Mouse (Mus musculus) natural killer cell, adult 2 months (primary cell): ENCODE measurements around the gene Pias3.
"Not testable (repeated sequence)": the region's sequence is repeated elsewhere in the genome, so short reads cannot be mapped to it uniquely, and the experiment has no call there.

Source experiments
- DNase-seq, 2 experiments: peaks; one replicate each; pipeline ENCODE4 v3.0.0; 2022; ENCODE audit warnings: low spot score in 2 of 2

Gene Pias3

DNA sequence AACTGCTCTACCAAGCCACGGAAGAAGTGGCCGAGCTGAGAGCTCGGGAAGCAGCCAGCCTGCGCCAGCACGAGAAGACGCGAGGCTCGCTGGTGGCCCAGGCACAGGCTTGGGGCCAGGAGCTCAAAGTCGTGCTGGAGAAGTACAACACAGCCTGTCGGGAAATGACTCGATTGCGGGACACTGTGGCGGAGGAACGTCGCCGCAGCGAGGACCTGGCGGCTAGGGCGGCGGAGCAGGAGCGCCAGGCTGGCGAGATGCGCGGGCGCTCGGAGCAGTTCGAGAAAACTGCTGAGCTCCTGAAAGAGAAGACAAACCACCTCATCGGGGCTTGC lies 11.4 kb upstream of the Pias3 start:
- DNase-seq: no peak

DNA sequence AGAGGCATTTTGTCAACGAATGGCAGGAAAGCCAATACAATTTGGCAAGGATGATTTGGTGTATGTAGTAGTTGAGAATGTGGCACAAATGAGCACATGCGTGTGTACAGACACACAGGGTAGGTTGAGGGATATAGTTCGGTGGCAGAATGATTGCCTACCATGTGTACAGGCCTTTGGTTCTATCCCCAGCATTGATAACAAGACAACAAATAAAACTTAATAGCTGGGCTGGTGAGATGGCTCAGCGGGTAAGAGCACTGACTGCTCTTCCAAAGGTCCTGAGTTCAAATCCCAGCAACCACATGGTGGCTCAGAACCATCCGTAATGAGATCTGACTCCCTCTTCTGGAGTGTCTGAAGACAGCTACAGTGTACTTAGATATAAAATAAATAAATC lies 10.1 kb upstream of the Pias3 start:
- not testable (repeated sequence) for DNase-seq

DNA sequence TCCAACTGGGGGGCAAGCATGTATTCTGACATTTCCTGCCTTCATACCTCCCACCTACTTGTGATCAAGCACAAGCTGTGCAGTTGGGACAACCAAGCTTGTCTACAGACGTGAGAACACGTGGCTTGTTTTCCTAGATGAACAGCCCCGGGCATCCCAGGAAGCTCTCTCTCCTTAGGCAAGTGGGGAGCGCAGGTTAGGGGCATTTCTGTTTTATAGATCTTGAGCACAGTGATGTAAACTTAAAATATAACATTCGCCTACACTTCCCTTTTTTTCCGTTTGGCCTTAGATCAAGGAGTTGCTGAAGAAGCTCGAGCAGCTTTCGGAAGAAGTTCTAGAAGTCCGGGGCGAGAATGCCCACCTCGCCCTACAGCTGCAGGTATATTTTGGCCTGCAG lies 7.3 kb upstream of the Pias3 start:
- DNase-seq: no peak

DNA sequence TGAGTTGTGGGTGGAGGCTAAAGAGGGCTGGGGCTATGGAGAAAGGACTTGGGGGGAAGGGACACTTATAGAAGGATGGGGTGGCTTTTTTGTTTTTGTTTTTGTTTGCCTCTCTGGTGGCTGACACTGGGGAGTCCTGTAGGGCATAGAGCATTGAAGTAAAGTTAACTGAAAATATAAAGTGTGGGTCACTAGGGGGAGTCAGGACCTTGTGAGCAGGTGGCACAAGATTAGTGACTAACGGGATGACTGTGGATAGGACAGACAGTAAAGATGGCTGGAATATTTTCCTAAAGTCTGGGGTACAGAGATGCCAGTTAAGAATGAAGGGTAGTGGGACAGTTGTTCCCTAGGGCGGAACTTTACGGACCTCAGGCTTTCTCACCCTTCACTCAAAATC lies 5.9 kb upstream of the Pias3 start:
- DNase-seq: no peak

DNA sequence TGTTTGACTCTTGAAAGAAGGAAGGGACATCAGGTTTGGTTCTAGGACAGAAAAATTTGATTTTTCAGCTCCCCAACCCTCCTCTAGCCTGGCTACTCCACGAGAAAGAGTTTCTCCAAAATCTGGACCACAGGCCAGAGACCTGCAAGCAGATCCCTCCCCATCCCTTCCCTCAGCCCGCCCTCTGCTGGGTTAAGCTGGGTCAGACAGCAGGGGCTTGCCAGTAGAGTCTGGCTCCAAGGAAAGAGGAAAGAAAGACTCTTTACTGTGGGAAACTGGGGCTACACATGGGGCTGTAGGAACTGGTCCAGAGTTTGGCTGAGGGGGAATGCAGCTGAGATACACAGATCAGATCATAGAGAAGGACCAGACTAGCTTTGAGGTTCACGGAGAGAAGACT lies 3.7 kb upstream of the Pias3 start:
- DNase-seq: no peak

DNA sequence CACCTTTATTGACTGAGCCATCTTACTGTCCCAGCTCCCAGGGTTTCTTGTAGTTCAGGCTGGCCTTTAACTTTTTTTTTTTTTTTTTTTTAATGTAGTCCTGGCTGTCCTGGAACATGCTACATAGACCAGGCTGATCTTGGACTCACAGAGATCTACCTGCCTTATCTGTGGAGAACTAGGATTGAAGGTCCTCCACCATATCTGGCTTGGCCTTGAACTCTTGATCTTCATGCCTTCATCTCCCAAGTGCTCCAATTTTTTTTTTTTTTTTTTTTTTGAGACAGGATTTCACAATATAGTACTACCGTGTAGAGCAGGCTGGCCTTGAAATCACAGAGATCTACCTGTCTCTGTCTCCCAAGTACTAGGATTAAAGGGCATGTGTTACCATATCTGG lies 2.6 kb upstream of the Pias3 start:
- no peak for DNase-seq

DNA sequence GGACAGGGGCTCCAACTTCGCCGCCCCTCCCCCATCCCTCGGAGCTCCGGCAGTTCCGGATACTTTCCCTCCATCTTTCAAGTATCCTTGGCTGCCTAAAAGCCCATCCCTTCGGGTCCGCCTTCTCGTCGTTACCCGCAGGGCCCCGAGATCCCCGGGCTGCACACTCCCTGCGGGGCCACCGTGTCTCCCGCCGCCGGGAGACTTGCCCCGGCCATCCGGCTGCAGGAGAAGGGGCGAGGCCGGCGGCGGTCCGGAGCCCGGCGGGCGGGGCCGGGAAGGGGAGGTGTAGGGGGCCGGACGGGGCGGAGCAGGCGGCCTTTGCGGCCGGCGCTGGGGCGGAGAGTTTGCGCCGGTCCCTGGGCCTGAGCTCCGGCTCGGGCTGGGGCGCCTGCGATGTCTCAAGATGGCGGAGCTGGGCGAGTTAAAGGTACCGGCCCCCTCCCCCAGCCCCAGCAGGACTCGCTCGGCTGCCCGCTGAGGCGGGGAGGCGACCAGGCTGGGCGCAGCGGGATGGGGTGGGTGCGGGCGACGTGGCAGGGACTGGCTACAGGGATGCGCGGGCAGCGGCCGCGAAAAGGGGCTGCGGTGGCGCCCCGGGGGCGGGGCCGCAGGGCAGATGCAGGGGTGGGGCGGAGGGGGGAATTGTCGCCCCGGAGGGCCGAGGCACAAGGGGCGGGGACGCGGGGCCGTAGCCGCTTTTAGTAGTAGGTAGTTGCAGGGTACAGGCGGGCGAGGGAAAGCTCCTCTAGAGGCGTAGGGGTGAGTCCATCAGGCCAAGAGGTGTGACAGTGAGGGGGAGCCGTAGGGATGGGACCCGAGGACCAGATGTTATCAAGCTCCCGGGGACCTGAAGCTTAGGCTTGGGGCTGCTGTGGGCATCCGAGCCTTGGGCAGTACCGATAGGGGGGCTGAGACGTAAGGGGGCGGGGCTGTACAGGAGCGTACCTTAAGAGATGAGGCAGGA lies 865 bp downstream of the Pias3 start:
- peak; percentile 84 for DNase-seq

DNA sequence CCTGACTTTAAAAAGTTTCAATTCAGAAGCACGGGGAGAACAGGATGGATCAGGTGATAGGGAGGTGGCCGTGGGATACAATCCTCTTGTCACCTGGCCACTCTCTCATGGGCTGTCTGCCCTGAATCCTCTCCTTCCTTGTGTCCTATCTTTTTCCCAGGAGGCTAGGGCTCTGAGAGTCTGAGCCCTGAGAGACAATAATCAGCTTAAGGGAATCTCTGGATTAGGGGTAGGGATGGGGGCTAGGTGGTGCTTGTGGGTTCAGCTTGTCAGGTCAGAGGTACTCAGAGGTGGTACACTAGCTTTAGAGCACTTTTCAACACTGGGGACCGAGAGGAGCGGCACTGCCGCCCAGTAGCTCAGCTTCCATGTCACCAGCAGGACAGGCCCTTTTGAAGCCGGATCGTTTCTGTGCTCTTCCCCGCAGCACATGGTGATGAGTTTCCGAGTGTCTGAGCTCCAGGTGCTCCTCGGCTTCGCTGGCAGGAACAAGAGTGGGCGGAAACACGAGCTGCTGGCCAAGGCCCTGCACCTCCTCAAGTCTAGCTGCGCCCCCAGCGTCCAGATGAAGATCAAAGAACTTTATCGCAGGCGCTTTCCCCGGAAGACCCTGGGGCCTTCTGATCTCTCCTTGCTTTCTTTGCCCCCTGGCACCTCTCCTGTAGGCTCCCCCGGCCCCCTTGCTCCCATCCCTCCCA lies 3.0 kb downstream of the Pias3 start:
- DNase-seq: no peak

DNA sequence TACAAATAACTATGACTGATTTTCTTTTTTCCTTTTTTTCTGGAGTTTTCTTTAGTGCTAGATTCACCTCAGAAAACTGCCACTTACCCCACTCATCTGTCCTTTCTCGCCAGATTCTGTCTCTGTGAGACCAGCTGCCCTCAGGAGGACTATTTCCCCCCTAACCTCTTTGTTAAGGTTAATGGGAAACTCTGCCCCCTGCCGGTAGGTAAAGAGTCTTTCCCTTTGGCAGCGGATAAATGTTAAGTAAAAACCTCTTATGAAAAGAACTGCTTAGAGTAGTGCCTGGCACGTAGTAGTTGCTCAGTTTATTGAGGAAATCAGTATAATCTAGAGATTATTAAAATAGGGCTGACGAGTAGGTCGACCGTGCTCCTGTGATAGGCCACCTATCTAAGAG lies 4.2 kb downstream of the Pias3 start:
- peak in 1 of 2 experiments; percentile 30 for DNase-seq

DNA sequence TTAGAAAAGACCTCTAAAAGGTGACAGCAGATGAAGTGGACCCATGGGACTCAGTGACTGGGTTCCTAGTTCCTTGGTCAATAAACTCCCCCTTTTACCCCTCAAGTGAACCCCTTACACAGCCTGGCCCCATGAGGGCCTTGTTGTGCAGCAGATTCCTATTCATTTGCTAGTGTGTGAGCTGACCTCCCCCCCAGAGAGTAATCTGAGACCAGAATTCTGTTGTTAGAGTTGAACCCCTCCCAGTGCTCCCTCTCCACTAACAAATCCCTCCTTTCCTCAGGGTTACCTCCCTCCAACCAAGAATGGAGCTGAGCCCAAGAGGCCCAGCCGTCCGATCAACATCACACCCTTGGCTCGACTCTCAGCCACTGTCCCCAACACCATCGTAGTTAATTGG lies 4.8 kb downstream of the Pias3 start:
- DNase-seq: no peak

DNA sequence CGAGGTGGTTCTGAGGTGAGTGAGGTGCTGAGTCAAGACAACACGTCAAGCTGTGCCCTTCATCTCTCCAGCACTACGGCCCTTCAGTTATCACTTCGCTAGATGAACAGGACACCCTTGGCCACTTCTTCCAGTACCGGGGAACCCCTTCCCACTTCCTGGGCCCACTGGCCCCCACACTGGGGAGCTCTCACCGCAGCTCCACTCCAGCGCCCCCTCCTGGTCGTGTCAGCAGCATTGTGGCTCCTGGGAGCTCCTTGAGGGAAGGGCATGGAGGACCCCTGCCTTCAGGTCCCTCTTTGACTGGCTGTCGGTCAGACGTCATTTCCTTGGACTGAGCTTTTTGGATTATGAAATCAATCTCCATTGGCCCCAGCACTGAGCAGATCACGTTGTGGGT lies 8.6 kb downstream of the Pias3 start:
- DNase-seq: peak; percentile 21 to 35

DNA sequence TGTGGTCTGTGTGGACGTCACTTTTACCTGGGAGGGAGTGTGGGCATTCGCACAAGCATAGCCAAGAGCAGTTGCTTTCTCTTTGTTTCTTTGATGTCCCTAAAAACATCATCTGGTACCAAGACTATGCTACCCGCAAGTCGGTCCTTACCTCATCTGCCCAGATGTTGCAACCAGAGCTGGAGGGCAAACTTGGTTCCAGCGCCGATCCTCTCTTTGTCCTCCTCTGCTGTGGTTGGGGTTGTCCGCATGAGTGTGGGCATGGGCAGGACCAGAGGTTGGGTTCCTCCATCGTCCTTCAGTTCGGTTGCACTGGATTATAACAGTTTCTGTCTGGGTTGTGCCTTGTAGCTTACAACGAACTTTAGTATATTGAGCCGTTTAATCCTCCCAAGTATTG lies 10.0 kb downstream of the Pias3 start:
- DNase-seq: no peak

DNA sequence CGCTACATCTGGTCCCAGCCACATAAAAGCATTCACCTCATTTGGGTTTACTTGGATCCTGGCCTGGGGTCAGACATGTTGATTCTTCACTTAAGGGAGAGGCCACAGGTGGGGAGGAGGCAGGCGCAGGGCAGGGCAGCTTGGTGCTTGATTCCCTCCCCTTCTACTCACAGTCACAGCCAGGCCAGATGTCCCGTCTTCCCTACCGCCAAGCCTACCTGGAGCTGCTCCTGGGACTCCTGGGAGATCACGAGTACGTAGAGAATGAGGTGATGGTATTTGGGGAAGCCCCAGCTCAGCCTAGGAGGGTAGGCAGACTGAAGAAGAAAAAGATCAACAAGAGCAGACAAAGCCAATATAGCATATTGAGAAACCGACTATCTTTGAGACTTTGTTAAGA lies 10.8 kb downstream of the Pias3 start:
- no peak for DNase-seq

DNA sequence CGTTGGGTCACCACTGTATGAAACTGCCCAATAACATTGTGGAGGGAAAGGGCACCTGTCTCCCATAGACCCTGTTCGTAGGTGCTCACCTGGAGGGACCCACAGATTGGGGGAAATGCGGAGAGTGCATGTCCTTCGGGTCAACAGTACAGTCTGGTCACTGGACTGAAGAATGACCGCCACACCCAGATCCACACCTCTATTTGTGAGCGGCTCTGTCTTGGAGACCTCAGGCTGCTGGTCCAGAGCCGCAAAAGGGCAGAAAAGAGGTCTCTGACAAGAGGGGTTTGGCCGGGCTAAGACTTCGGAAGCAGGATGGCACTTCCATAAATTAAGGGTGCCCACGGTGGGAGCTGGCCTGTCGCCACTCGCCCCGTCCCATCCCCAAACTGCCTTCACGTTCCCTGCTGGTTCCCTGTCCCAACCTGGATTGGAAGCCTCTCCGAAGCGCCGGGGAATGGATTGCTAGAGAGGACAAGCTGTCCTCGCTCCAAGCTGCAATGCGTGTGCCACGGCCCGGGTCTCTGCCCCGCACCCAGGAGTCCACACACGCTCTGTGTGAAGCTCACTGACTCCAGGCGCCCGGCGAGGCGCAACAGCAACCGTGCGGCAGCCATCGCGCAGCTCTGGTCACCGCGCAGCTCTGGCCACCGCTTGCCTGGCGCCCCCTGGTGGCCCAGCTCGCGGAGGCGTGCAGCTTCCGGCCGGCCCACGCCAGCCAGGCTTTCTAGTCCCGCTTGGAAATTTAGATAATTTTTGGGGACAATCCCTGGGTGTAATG lies 11.9 kb downstream of the Pias3 start, which contains the start of gene Nudt17:
Nudt17 (minus strand) TSS at position 660 of the 781 bp plus-strand sequence.
- peak; percentile 63 to 69 for DNase-seq

DNA sequence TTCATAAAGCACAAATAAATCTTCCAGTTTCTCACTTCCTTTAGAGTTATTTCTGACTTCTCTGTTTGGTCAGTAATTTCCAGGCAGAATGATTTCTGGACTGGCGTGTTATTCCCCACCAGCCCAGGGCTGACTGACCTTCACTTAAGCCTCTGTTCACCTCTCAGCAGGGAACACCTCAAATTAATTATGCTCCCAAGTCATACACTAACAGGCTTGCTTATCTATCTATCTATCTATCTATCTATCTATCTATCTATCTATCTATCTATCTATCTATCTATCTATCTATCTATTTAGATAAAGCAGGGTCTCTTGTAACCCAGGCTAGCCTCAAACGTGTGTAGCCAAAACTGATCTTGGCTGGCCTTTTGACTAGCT lies 12.5 kb downstream of the Pias3 start:
- DNase-seq: no peak

DNA sequence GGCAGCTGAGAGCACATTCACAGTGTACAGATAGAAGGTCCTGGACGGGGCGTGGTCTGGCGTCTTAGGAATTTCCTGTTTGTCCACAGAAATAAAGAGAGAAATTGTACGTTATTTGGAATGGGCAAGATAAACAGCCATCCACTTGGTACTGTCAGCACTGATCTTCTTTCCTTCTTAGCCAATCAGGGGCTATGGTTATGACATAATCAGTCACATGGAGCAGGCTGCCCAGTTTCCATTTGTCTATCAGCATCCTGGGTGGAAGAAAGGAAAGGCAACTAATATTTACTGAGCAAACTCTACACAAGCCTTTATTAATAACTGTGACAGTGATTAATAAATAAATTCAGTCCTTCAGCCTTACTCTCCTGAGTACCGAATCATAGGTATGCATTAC lies 18.1 kb downstream of the Pias3 start:
- no peak for DNase-seq

DNA sequence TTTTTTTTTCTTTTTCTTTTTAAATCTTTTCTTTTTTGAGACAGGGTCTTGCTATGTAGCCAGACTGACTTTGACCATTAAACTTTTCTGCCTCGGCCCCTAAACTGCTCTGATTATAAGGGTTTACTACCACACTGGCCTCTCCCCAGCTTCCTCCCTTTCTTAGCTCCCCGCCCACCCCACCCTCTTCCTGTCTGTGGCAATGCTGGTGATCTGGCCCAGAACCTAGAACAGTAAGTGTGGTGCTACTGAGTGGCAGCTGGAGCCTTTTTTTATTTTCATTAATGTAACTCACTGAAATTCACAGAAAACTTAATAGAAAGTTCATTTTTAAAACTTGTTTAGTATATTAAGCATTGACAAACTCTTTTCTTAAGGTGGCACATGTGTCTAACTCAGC lies 19.7 kb downstream of the Pias3 start:
- DNase-seq: no peak

DNA sequence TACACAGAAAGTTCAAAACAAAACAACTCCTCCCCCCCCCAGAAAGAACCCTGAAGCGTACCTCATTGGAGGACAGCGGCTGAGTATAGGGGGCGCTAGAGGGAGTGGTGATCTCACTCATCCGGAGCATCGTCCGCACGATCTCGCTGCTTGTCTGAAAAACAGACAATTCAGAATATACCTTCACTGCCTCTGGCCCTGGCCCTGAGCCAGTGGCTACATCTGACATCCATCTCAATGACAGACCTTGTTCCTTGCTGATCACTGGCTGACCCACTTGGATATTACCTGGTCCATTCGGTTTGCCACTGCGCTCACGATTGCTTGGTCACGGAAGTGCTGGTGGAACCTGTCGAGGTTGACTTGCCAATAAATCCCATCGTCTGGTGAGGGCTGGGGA lies 23.0 kb downstream of the Pias3 start:
- no peak for DNase-seq

DNA sequence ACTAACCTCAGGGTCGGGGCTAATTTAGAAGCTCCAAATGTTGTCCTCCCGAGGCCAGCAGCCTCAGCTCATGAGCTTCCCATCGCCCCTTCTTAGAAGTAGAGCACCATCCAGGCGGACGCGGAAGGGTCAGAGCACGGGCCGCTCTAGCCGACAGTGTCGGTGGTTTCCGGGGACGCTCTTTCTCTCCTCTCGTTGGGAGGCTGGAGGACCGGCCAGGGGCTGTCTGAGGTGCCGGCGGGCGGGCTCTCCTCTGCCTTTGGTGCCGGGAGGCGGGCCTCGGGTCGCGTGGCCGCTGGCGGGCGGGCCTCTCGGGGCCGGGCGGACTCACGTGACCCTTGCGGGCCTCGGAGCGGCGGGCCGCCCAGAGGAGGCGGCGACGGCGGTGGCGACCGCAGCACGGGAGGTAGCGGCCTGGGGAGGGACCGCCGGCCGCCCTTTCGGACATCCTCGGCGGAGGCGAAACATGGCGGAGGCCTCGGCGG lies 31.2 kb downstream of the Pias3 start, which contains the start of the genes Polr3c and Rnf115:
Polr3c (minus strand) TSS at position 286 of the 485 bp plus-strand sequence.
Rnf115 (plus strand) TSS at position 322 of the 485 bp plus-strand sequence.
- DNase-seq: peak; percentile 93 to 94

DNA sequence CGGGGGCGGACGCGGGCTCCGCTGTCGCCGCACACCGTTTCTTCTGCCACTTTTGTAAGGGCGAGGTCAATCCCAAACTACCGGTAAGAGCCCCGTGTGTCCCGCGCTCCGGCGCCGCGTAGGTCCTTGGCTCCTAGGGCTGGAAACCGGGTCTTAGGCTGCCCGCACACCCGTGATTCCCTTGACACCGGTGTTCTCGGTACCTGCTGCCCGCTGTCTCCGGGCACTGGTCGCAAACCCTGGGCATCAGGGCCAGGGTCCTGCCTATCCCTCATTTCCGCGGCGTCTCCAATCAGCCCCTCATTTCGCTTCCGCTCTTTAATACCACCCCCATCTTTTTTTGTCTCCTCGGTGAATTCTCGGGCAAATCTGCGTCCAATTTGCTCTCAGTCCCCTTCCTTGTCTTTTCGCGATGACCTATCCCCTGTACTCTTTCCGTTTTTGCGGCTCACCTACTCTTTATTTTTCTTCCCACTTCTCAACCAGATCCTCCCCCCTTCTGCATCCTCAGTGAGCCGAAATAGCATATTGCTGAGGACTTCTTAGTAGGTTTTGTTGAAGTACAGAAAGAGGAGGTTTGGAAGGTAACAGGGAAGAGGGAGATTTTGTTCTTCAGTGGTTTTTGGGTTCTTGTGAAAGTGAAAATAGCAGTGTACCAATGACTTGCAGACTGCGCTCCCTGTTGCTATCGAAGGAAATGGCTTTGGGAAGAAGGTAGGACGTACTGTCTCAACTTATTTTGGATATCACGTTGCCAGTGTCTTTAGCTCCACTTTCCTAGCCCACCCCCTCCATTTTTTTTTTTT lies 31.8 kb downstream of the Pias3 start:
- DNase-seq: peak in 1 of 2 experiments; percentile 30
